Mouse (Mus musculus) embryo, embryonic 10 days (tissue): Measurements from ENCODE around the gene Nicn1.
A peak's percentile ranks its signal among the peaks of the same experiment; 100 is the strongest.
"Not testable (repeated sequence)": the region's sequence is repeated elsewhere in the genome, so short reads cannot be mapped to it uniquely, and the experiment has no call there.

Experiments used
- DNase-seq: peaks from one replicate; pipeline ENCODE4 v3.0.0-alpha.2; 2015; ENCODE audit warnings: low spot score

Nicn1 gene

DNA sequence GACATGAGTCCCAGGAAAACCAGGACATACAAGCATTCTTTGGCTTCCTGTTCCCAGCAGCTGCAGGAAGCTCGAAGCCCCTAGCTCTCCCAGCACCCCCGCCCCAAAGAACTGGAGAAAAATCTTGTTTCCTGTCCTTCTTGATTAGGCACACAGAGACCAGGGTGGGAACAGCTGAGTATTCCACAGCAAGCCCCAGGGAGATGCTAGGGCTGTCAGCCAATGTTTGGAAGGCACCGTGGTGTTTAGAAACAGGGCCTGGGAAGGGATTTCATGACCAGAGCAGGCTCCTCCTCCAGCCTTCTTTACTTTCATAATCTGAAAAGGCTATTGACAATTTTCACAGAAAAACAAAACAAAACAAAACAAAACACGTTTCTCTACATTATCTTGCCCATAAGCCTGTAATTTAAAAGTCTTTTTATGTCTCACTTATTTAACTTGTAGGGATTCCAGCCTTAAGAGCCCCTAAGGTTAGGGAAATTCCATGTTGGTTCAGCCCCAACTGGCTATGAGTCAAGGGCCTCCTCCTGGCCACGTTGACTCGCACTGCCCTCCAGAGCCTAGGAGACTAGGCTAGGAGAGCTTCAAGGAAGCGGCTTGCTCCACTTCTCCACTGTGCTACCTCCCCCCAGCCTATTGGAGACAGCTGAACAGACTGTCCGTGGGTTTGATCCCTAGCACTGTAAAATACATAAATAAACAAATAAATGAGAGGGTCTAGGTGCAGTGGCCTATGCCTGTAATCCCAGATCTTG is 10.0 kb upstream of the Nicn1 start:
- no peak for DNase-seq

DNA sequence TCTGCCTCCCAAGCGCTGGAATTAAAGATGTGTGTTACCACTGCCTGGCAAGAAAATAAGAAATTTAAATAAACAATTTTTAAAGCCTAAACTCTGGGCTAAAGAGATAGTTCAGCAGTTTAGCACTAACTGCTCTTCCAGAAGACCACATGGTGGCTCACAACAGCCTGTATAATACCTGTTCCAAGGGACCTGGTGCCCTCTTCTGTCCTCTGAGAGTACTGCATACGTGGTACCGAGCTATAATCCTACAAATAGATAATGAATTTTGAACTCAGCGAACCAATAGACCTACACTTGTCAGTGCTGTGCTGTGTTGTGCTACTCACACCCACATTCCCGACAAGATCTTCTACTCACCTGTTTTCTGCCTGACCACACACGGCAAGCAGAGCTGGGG is 5.8 kb upstream of the Nicn1 start:
- peak; percentile 88 for DNase-seq

DNA sequence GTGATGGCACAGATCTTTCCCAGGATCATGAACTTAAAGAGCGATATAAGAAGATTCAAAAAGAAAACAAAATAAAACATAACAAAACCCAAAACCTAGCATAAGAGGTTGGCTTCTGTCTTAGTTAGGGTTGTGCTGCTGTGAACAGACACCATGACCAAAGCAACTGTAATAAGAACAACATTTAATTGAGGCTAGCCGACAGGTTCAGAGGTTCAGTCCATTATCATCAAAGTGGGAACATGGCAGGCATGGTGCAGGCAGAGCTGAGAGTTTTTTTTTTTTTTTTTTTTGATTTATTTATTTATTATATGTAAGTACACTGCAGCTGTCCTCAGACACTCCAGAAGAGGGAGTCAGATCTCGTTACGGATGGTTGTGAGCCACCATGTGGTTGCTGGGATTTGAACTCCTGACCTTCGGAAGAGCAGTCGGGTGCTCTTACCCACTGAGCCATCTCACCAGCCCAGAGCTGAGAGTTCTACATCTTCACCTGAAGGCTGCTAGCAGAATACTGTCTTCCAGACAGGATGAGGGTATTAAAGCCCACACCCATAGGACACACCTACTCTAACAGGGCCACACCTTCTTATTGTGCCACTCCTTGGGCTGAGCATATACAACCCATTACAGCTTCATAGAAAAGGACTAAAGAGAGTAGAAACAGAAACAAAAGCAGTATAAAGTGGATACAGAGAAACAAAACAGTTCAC is 2.5 kb upstream of the Nicn1 start:
- DNase-seq = not testable (repeated sequence)

DNA sequence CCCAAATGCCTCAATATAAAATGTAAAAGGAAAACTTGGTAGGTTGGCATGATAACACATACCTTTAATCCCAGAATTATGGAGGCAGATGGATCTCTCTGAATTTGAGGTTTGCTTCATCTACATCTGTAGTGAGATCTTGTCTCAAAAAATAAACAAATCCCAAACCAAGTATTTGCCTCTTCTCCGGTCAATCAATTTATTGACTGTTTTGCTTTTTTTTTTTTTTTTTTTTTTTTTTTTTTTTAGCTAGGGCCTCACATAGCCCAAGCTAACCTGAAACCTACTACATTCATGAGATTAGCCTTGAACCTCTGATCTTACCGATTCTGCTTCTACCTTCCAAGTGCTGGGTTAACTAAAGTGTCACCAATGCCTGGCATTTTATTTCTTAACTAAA is 882 bp upstream of the Nicn1 start:
- DNase-seq = no peak

DNA sequence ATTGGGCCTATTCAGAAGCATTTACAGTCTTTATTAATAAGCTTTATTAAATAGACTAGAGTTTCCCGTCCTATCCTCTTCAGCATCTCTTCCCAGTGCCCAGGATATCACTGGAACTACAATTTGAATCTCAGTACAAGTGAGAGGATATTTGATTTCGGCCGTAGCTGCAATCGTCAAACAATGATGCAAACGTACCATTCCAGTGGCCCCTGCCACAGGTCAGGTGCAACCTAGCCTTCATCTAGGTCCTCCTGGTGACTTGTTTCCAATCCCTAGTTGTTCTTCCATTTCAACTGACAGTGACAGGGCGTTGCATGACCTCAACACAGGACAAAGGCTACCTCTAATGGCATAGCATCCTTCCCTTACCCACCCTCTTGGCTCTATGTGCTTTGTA is 544 bp downstream of the Nicn1 start:
- no peak for DNase-seq

DNA sequence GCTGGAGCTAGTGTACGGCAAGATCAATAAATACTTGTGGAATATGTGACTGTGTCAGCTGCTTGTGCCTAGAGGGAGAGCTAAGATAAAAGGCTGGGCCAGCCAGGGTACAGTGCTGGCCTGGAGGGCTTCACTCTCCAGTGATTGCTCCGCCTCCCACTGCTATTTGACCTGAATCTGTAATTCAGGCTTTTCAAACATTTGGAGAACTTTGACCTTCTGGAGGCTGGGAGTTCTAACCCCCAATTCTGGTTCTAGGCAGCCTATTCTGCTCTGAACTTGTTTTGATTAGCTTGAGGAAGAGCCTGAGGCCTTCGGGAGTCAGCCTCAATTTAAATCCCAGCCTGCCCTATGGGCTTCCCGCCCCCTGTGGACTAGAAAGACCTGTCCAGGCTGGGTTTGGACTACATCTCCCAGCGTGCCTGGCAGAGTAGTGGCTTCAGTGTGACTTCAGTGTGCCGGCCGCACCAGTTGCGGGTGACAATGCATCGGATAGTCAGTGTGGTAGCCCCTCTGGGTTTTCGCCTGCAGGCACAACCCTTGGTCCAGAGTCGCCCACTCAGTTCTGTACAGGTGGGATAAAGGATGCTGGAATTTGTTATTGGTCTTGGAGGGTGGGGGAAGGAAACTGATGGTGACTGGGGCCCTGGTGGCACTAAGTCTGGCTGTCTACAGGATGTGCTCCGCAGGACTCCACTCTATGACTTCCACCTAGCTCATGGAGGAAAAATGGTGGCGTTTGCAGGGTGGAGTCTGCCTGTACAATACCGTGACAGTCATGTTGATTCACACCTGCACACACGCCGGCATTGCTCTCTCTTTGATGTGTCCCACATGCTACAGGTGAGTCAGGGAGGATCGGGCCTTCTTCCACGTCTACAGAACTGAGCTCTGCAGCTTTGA is 6.5 kb downstream of the Nicn1 start, which contains the start of gene Amt:
TSS of gene Amt (plus strand) at position 401 of the 903 bp plus-strand sequence.
- peak; percentile 86 for DNase-seq

DNA sequence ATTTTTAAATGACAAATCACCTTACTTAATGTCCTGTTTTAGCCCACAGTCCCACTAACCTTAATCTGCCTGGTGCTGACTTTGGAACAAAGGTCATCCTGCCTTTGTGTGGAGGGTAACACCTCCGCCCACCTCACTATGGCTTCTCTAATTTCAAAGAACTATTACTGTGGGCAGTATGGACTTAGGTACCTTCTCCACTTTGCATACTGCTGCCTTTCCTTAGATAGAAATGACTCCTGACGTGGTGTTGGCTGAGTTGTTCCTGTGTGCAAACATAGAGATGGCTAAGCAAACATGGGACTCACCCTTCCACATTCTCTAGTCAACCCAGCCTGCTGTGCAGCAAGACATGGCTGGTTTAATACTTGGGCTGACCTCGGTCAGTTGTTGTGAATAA is 11.6 kb downstream of the Nicn1 start:
- DNase-seq = no peak

DNA sequence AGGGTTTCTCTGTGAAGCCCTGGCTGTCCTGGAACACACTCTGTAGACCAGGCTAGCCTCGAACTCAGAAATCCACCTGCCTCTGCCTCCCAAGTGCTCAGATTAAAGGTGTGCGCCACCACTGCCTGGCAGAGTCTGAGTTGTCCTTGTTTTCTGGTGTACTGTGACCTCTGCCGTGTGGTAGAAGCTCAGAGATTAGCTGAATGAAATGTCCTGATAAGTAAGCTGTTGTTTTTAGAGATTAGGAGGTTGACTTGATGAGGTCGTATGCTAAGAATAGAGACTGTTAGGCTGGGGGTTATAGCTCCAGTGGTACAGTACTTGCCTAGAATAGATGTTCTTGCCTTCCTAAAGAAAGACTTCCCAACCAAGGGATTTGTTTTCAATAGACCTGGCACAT is 14.5 kb downstream of the Nicn1 start:
- no peak for DNase-seq

DNA sequence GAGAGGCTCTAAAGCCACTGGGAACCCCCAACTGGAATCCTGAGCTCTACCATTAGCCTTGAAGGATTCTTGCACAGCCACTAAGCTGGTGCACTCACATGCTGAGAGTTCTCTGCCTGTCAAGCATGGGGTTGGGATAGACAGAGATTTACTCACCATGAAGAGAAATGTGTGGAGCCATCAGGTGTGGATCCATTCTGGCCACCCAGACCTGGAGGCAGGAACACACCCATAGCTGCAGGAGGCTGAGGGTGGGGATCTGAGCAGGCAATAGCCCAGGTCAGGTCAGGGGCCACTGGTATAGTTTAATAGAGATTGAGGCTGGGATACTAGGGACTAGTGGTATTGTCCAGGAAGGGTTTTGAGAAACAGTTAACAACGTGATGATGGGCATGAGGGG is 14.9 kb downstream of the Nicn1 start:
- DNase-seq = no peak

DNA sequence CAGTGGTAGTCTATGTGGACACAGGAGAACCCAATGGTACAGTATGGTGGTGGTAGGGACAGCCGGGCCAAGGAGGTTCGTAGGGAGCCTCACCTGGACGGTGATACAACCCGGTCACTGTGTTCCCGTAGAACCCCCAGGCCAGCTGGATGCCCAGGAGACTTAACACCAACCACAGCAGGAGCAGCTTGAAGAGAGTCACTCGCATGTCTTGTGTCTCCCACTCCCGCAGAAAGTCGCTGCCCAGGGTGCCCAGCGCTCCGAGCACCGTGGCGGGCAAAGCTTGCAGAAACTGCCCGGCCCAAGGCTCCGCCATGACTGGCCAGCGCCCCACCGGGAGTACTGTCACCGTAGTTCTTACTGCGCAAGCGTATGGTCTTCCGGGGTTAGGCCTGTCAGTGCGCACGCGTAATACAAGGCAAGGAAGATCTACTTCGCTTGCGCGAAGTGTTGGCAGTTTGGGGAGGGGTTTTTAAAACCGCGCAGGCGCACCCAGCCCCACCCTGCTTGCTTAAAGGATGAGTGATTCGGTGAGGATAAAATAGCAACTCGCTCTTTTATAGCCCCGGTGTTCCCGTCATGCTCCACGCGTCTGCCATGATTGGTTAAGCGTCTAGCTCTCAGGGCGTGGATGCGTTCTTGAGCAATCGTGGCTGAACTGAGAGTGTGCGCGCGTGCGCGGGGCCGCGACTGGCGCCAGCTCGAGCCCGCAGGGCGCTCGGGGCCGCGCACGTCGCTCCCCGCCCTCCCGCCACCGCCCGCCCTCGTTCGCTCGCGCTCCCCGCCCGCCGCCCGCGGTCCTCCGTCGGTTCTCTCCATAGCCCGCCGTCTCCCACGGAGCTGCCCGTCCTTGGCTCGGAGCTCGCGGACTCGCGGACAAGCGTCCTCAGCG is 15.6 kb downstream of the Nicn1 start, which contains the start of the genes Rhoa and Tcta:
TSS of gene Rhoa (plus strand) at position 501 of the 892 bp plus-strand sequence.
TSS of gene Tcta (minus strand) at position 532 of the 892 bp plus-strand sequence.
- peak; percentile 99 for DNase-seq

DNA sequence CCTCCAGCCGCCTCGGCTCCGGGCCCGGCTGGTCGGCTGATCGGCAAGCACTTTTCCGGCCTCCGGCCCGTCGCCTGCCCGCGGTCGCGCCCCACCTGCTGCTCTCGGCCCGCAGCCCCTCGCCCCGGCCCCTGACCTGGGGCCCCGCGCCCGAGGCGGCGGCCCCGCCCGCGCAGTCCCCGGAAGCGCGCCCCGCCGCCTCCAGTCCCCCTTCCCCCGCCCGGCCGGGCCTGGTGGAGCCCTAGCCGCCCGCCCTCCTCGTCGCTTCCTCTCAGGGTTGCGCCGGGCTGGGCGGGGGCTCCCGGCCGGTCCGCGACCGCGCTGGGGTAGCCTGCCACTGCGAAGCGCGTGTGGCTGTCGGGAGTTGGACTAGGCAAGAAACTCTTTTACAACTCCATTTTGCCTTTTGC is 16.3 kb downstream of the Nicn1 start:
- DNase-seq = peak; percentile 84

DNA sequence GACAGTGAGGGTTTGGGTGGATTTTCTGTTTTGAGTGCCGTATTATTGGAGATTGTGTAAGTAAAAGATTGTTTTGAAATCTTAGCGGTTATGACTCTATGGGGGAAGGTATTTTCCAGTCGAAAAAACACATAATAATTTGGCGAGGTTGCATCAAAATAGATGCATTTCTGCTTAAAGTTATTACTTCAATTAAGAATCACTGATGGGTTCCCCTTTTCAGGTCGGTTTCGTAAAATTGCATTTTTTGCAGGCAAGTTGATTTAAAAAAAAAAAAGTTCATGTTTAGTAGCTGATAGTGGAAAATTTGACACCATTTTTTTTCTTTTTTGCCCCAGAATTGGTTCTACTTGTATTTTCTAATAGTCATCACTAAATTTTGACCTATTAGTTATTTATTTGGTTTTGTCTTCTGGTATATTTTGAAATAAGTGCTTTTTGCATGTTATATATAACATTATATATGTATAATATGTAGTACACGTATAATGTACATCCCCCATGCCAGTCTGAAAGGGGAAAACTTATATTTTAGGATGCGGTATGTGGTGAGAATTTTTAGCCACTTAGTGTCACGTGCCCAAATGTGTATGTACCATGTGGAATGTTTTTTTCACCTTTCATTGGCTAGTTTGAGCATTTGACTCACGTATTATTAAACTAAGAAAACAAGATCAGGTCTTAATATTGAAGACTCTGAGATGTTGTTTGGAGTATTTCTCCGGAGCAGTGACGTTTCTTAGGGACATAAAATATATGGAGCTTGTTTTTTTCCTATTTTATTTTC is 17.0 kb downstream of the Nicn1 start:
- no peak for DNase-seq

DNA sequence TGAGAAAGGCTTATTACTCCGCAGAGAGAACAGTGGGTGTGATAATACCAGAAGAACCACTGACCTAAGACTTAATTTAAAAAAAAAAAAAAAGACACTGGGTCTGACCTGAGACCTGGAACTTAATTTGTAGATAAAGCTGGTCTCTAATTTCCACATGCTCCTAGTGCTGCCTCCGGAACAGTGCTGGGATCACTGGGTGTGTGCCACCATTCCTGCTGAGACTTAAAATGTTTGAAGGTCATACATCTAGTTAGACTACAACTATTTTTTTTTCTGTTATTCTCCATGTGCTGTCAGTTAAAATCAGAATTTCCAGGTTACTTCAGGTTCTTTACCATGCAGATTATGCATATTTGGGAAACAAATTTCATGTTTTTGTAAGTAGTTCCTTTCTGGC is 17.9 kb downstream of the Nicn1 start:
- DNase-seq = no peak

DNA sequence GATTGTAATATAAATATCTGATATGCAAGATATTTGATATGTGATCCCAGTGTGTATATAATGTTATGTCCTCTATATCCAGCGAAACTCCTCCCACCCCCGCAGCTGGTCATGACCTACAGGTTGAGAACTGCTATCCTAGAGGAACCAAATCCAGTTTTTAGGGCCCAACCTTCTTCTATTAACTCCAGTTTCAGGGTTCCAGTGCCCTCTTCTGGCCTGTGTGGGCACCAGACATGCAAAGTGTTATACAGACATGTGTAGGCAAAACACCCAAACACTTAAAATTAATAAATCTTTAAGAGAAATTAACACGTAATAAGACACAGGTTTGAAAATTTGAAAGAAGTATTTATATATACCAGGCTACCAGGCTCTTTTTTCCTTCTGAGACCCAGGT is 27.3 kb downstream of the Nicn1 start:
- DNase-seq = no peak

DNA sequence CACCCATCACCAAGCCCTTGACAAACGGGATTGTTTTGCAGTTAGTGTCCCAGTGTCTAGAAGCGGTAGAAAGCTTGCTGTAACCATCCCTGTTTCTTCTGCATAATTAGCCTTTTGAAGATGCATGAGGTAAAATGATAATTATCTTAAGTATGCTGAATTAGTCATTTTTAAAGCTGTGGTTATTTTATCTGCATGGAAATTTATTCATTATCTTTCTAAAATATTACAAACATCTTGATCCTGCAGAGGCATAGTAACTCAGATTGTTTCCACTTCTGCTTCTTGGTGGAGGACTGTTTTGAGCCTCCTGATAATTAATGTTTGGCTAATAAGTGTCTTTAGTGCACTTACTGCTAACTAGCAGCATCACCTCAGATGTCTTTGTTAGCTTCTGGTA is 28.2 kb downstream of the Nicn1 start:
- no peak for DNase-seq

DNA sequence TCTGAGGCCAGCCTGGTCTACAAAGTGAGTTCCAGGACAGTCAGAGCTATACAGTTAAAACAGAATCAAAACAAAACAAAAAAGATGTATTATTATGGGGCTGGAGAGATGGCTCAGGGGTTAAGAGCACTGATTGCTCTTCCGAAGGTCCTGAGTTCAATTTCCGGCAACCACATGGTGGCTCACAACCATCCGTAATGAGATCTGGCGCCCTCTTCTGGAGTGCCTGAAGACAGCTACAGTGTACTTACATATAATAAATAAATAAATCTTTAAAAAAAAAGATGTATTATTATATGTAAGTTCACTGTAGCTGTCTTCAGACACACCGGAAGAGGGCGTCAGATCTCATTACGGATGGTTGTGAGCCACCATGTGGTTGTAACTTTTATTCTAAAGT is 31.8 kb downstream of the Nicn1 start:
- not testable (repeated sequence) for DNase-seq

DNA sequence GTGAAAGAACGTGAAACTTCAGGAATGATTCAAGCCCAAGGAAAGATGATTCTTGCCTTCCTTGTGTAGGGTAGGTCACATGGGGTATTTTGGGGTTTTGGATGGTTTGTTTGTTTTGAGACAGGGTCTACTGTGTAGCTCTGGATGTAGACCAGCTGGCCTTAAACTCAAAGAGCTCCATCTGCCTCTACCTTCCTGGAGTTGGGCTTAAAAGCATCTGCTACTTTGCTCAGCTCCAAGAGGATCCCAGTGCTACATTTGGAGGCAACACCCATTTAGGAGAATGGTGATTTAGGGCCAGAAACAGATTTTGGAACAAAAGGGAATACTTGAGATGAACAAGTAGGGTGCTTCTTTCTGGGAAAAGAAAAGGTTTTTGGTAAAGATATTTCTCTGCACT is 34.6 kb downstream of the Nicn1 start:
- no peak for DNase-seq

DNA sequence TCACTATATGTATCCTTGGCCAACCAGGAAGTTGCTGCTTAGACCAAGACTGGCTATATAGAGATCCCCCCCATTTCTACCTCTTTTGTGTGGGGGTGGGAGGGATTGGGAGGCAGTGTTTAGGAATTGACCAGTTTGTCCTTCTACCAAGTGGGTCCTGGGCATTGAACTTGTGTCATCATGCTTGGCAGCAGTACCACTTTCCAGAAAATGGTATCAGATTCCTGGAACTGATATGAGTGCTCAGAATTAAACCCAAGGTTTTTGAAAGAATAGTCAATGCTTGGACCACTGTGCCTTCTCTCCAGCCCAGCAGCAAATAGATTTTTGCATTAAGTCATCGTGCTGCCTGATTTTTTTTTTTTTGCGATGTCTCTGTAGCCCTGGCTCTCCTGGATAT is 35.6 kb downstream of the Nicn1 start:
- no peak for DNase-seq

DNA sequence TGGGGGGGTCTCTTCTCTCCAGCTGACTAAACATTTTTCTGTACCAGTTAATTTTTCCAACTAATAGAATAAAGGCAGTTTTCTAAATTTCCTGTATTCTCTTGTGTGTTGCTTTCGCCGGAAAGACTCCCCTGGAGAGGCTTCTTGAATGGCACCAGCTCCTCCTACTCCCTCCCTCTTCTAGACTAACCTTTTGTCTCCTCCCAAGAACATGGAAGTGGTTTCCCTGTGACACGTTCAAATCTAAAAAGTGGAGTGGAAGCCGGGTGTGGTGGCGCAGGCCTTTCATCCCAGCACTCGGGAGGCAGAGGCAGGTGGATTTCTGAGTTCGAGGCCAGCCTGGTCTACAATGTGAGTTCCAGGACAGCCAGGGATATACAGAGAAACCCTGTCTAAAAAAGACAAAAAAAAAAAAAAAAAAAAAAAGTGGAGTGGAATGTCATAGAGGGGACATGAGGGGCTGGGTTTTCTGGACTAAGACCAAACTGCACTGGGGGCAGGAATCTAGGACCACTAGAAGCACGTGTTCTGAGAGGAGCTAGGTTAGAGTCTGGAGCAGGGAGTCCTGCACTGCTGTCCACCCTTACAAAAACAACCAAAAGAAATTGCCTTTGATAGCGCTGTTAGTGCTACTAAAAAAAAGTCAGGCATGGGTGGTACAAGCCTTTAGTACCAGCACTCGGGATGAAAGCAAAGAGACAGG is 47.8 kb downstream of the Nicn1 start:
- DNase-seq = no peak

DNA sequence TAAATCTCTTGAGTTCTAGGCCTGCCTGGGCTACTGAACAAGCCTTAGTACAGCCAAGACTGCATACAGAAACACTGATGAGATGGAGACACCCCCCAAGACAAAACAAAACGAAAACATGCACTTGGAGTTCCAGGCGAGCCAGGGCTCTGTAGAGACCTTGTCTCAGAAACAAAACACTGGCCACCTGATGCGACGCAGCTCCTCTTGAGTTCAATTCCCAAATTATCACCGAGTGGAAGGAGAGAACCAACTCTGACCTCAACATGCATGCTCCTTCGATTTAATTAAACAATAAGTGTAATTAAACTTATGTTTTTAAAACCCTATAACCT is 48.3 kb downstream of the Nicn1 start:
- peak; percentile 53 for DNase-seq
